Mouse (Mus musculus) forebrain, embryonic 11.5 days (tissue): ENCODE results near the gene Frmd6. TPM values are rescaled to one million over a fixed set of nuclear protein-coding genes. Genes with fewer than 3 reads are reported as not detected.

Experiments used
- ATAC-seq: fragments of 200-750 bp; cut with Nextera tagmentation; replicated peaks from 2 replicates; pipeline ENCODE4 v1.8.0; 2017; ENCODE audit warnings: moderate TSS enrichment; ENCODE audit not compliant: low FRiP score
- DNase-seq: peaks from one replicate; pipeline ENCODE4 v3.0.0-alpha.2; 2017; ENCODE audit warnings: low spot score
- H3K27ac ChIP-seq: fragments of 300-500 bp; sonication (generic); 2 replicates; pipeline ENCODE4 v1.5.1; 2014; ENCODE audit warnings: low read depth, low read length
- H3K27me3 ChIP-seq: fragments of 300-500 bp; sonication (generic); 2 replicates; pipeline ENCODE4 v1.6.1; 2014; ENCODE audit warnings: mild to moderate bottlenecking, low read length, mixed read lengths; ENCODE audit not compliant: control insufficient read depth, insufficient read depth
- H3K36me3 ChIP-seq: fragments of 300-500 bp; sonication (generic); 2 replicates; pipeline ENCODE4 v1.6.1; 2014; ENCODE audit warnings: mild to moderate bottlenecking, low read length, moderate library complexity, mixed read lengths; ENCODE audit not compliant: control insufficient read depth, insufficient read depth
- H3K4me1 ChIP-seq: fragments of 300-500 bp; sonication (generic); replicated peaks from 2 replicates; pipeline ENCODE4 v1.6.1; 2014; ENCODE audit warnings: low read length, mixed read lengths; ENCODE audit not compliant: control insufficient read depth, insufficient read depth
- H3K4me2 ChIP-seq: fragments of 300-500 bp; sonication (generic); 2 replicates; pipeline ENCODE4 v1.6.1; 2014; ENCODE audit warnings: low read depth, mild to moderate bottlenecking, low read length, moderate library complexity, mixed read lengths; ENCODE audit not compliant: severe bottlenecking
- H3K4me3 ChIP-seq: fragments of 300-500 bp; sonication (generic); 2 replicates; pipeline ENCODE4 v1.5.1; 2014; ENCODE audit warnings: low read depth, low read length
- H3K9ac ChIP-seq: fragments of 300-500 bp; sonication (generic); 2 replicates; pipeline ENCODE4 v1.6.1; 2014; ENCODE audit warnings: low read length
- H3K9me3 ChIP-seq: fragments of 300-500 bp; sonication (generic); 2 replicates; pipeline ENCODE4 v1.6.1; 2016; ENCODE audit warnings: low read length, mixed read lengths; ENCODE audit not compliant: control insufficient read depth
- WGBS: fragments of 180-500 bp; shearing (Covaris S2); extraction: QIAGEN DNeasy Blood & Tissue Kit; methylation state at CpG from one replicate; pipeline ENCODE4 v1.1.7; 2014; 5-methylcytosine and 5-hydroxymethylcytosine counted together
- polyA plus RNA-seq: library from polyadenylated mRNA; unstranded; fragments of >200 nt; fragmentation: Nextera tagmentation; extraction: Ambion mirVana; gene quantifications from 2 replicates; pipeline ENCODE4 v1.2.1, GENCODE M21; 2014

The Frmd6 gene
- polyA plus RNA-seq, 1 experiment from 2014 or later: 22.7 TPM

DNA sequence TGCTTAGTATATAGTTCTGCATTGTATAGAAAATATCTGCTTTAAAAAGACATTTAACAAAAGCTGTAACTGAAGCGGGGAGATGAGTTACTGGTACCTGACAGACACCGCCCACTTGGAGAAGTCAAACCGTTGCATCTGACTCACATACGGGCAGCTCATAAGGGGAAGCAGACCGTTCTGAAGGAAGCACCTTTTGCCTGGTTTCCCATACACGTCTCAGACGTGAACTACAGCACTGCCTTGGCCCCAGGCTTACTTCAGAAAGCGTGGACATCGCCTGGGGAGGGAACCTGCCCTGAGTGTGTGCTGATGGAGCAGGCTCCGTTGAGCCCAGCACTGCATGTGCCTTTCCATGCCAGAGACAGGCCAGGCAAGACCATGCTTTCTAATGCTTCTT, 60.3 kb downstream of the Frmd6 start:
- no peaks in the 10 kb centered on the region for H3K27me3 ChIP-seq
- WGBS: 86% methylated on average over 10 of the region's 10 CpGs
- H3K4me1 ChIP-seq: no peaks in the 10 kb centered on the region
- no peaks in the 10 kb centered on the region for H3K36me3 ChIP-seq
- H3K9me3 ChIP-seq: no peaks in the 10 kb centered on the region
- DNase-seq (peak; percentile 21), ATAC-seq (no peak)
- H3K9ac ChIP-seq: no peak overlapping the region
- H3K27ac ChIP-seq: no peak overlapping the region
- no peak overlapping the region for H3K4me3 ChIP-seq
- no peak overlapping the region for H3K4me2 ChIP-seq

GRCm38 (mm10) chr12:70890405-70890804, 65.1 kb downstream of the Frmd6 start:
- Histone ChIP-seq H3K27me3 (no peaks in the 10 kb centered on the region), H3K36me3 (no peaks in the 10 kb centered on the region), H3K4me2 (no peak overlapping the region), H3K27ac (no peak overlapping the region), H3K4me1 (no peaks in the 10 kb centered on the region), H3K9me3 (no peaks in the 10 kb centered on the region), H3K9ac (no peak overlapping the region), H3K4me3 (no peak overlapping the region)
- ATAC-seq: no peak
- peak; percentile 30 for DNase-seq
- 71% methylated on average over 5 of the region's 5 CpGs for WGBS

- H3K9me3 ChIP-seq: no peaks in the 10 kb centered on the region
- no peak overlapping the region for H3K4me2 ChIP-seq
- no peak overlapping the region for H3K9ac ChIP-seq
- no peak overlapping the region for H3K4me3 ChIP-seq
- DNase-seq: peak; percentile 44
- H3K27me3 ChIP-seq: no peaks in the 10 kb centered on the region
- H3K4me1 ChIP-seq: no peaks in the 10 kb centered on the region
- H3K27ac ChIP-seq: no peak overlapping the region
- no peaks in the 10 kb centered on the region for H3K36me3 ChIP-seq
- ATAC-seq: no peak
- 86% methylated on average over 8 of the region's 8 CpGs for WGBS
These were observed 65.7 kb downstream of the Frmd6 start for GRCm38 (mm10) chr12:70890874-70891470.

DNA sequence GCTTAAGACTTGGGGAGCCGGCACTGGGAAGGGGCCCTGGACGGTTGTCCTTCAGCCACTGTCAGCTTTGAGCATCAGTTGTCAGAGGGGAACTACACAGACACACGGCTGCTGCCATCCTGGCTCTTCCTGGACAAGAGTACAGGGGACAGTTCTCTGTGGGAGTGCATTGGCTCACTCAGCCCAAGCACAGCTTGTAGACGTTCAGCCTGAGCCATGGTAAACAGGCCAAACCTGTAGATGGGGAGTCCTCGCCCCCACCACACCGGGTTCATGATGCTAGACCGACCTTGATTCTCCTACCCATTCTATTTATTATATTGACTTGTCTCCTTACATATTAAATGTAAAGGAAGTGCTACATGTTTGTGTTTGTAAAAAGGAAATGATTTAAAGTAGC, 70.0 kb downstream of the Frmd6 start:
- H3K27ac ChIP-seq: no peak overlapping the region
- H3K4me3 ChIP-seq: no peak overlapping the region
- H3K9me3 ChIP-seq: no peaks in the 10 kb centered on the region
- no peaks in the 10 kb centered on the region for H3K36me3 ChIP-seq
- no peaks in the 10 kb centered on the region for H3K4me1 ChIP-seq
- no peaks in the 10 kb centered on the region for H3K27me3 ChIP-seq
- H3K9ac ChIP-seq: no peak overlapping the region
- DNase-seq: peak; percentile 41
- no peak overlapping the region for H3K4me2 ChIP-seq
- no peak for ATAC-seq
- WGBS: 92% methylated on average over 7 of the region's 7 CpGs

DNA sequence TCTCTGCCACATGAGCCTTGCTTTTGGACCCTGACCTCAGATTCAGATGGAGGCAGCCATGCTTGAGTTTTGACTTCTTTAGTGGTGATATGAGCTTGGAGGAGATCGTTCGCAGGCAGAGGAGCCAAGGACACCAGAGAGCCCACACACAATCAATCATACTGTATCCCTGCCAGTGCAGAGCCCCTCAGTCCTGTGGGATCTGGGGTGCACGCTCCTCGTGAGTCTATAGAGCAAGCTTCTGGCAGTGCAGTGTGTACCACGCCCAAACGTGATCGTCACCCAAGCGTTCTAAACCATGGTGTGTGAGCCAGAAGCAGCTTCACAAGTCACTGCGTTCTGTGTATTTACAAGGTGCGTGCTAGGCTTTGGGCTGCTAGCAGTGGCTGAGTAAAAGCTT, 70.8 kb downstream of the Frmd6 start:
- no peak for ATAC-seq

DNA sequence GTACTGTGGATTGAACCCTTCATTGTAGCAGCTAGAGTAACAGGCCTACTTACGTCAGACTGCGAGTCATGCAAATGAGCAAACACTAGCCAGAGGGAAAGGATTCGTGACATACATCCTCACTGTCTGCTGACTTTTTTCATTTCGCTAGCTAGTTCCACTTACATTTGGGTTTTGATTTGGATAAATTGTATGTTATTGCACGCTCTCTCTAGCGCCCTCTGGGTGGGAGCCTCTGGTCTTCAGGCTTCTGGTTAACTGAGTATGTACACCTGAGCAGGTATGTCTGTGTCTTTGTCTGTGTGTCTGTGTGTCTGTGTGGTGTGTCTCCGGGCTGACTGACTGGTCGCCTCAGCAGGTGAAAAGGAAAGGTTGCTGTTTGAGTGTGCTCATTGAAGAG, 72.1 kb downstream of the Frmd6 start:
- 78% methylated on average over 8 of the region's 8 CpGs for WGBS
- Histone ChIP-seq H3K4me3 (no peak overlapping the region), H3K9me3 (no peaks in the 10 kb centered on the region), H3K9ac (no peak overlapping the region), H3K4me1 (no peaks in the 10 kb centered on the region), H3K4me2 (no peak overlapping the region), H3K27me3 (no peaks in the 10 kb centered on the region), H3K27ac (no peak overlapping the region), H3K36me3 (no peaks in the 10 kb centered on the region)
- no peak for ATAC-seq
- no peak for DNase-seq

More for the DNA sequence above, 70.8 kb downstream of the Frmd6 start:
- Histone ChIP-seq H3K4me1 (no peaks in the 10 kb centered on the region), H3K27ac (no peak overlapping the region), H3K9ac (no peak overlapping the region), H3K9me3 (no peaks in the 10 kb centered on the region), H3K4me2 (no peak overlapping the region), H3K27me3 (no peaks in the 10 kb centered on the region), H3K36me3 (no peaks in the 10 kb centered on the region), H3K4me3 (no peak overlapping the region)
- WGBS: 92% methylated on average over 10 of the region's 10 CpGs
- no peak for DNase-seq

DNA sequence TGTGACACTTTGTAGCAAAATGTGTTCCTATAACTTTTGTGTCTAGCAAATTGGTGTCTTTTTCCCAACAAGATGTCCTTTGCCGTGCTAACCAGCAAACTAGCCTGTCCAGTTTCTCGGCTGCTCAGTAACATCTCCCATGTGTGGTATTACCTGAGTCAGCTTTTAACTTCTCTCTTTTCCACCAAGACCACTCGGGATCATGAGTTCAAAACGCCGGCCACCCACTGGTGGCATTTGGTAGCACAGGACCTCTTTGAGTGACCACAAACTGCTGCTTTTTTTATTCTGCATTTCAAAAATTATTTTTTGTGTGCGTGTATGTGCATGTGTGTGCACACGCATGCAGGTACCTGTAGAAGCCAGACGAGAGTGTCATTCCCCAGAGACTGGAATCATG, 73.1 kb downstream of the Frmd6 start:
- Histone ChIP-seq H3K36me3 (no peaks in the 10 kb centered on the region), H3K9ac (no peak overlapping the region), H3K4me3 (no peak overlapping the region), H3K4me2 (no peak overlapping the region), H3K27ac (no peak overlapping the region), H3K9me3 (no peaks in the 10 kb centered on the region), H3K4me1 (no peaks in the 10 kb centered on the region), H3K27me3 (no peaks in the 10 kb centered on the region)
- ATAC-seq (no peak), DNase-seq (peak; percentile 52)
- WGBS: 84% methylated on average over 8 of the region's 8 CpGs

DNA sequence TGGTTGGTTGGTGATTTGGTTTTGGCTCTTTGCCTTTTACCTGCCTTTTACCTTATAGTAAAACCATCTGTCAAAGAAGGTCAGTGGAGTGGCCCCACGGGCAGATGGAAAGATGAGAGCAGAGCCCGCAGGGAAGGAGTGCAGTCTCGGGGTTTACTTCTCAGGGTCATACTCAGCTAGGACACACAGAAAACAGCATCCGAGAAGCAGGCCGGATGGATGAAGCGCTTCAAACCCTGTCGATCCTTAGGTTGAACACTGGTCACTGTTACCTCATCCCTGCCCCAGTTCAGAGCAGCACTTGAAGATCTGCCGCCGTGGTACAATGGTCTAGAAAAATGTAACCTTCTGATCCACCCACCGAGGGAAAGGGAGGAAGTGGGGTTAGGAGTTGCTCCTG, 79.2 kb downstream of the Frmd6 start:
- Histone ChIP-seq H3K36me3 (no peaks in the 10 kb centered on the region), H3K27me3 (no peaks in the 10 kb centered on the region), H3K4me1 (no peaks in the 10 kb centered on the region), H3K27ac (no peak overlapping the region), H3K9ac (no peak overlapping the region), H3K4me3 (no peak overlapping the region), H3K9me3 (no peaks in the 10 kb centered on the region), H3K4me2 (no peak overlapping the region)
- DNase-seq (no peak), ATAC-seq (no peak)
- WGBS: 92% methylated on average over 10 of the region's 10 CpGs

GRCm38 (mm10) chr12:70906867-70907266, 81.6 kb downstream of the Frmd6 start:
- WGBS: 82% methylated on average over 9 of the region's 9 CpGs
- H3K4me3 ChIP-seq: no peak overlapping the region

More at GRCm38 (mm10) chr12:70906867-70907266, 81.6 kb downstream of the Frmd6 start:
- Histone ChIP-seq H3K27me3 (no peaks in the 10 kb centered on the region), H3K4me2 (no peak overlapping the region), H3K27ac (no peak overlapping the region), H3K9ac (no peak overlapping the region), H3K4me1 (no peaks in the 10 kb centered on the region), H3K36me3 (no peaks in the 10 kb centered on the region), H3K9me3 (no peaks in the 10 kb centered on the region)
- DNase-seq: no peak
- no peak for ATAC-seq
